Mouse (Mus musculus): ENCODE measurements at regions not wholly inside any gene's neighbourhood (a gene's known extent, or its start where the extent isn't known, plus 50 kb on each side); places are given as distances from the start of the nearest gene placed in this dataset.

GRCm38 (mm10) chr16:29972741-29973141, 91.4 kb upstream of the Hes1 start:
- ChIA-PET POLR2A (no interaction called here), CTCF (interaction anchor here (0.8 to 1.8 kb wide), 5 partner anchors 10 to 30 kb away, joined by 3 to 4 read pairs (median 3); no protein-coding TSS in a partner anchor)
- DNase-seq (ENCODE audit: low read depth, low spot score) (peak; percentile 63), ATAC-seq (peak; percentile 79)
- in situ Hi-C loops (cut with MboI; ENCODE audit: low pct_unique_long_range_greater_than_20kb): no loop called here
- TF ChIP-seq CTCF (IDR thresholded peaks at IDR 0.05): no peak
- no peaks in the 10 kb centered on the region for H3K27me3 ChIP-seq

GRCm38 (mm10) chr16:29973250-29973649, 90.9 kb upstream of the Hes1 start:
- POLR2A ChIA-PET: no interaction called here
- CTCF ChIA-PET: interaction anchor here (0.8 to 1.8 kb wide), 4 partner anchors 10 to 29 kb away, joined by 3 read pairs; no protein-coding TSS in a partner anchor
- no peak for DNase-seq (ENCODE audit: low read depth, low spot score)

DNA sequence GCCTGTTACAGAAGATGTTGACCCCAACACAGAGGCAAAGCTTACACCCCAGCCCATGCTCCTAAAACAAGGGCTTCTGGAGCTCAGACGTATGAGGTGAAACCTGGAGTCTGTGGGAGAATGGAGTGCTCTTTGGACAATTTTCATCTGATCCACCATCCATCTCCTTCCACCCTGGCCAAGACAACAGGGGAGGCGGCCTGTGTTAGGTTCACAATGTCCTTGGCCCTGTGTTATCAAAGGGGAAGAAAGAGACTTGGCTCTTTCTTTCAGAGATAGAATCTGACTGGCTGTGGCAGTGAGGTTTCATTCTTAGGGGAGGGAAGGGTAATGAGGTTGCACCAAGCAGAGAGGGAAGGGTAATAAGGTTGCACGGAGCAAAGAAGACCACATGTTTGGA, 88.4 kb upstream of the Hes1 start:
- no peak for TF ChIP-seq CTCF (IDR thresholded peaks at IDR 0.05)
- no peaks in the 10 kb centered on the region for H3K27me3 ChIP-seq
- in situ Hi-C loops (cut with MboI; ENCODE audit: low pct_unique_long_range_greater_than_20kb): no loop called here
- DNase-seq (ENCODE audit: low read depth, low spot score) (no peak), ATAC-seq (no peak)
- ChIA-PET CTCF (no interaction called here), POLR2A (no interaction called here)

More at GRCm38 (mm10) chr16:29973250-29973649, 90.9 kb upstream of the Hes1 start:
- no peak for TF ChIP-seq CTCF (IDR thresholded peaks at IDR 0.05)
- ATAC-seq: no peak
- no peaks in the 10 kb centered on the region for H3K27me3 ChIP-seq
- in situ Hi-C loops (cut with MboI; ENCODE audit: low pct_unique_long_range_greater_than_20kb): no loop called here

DNA sequence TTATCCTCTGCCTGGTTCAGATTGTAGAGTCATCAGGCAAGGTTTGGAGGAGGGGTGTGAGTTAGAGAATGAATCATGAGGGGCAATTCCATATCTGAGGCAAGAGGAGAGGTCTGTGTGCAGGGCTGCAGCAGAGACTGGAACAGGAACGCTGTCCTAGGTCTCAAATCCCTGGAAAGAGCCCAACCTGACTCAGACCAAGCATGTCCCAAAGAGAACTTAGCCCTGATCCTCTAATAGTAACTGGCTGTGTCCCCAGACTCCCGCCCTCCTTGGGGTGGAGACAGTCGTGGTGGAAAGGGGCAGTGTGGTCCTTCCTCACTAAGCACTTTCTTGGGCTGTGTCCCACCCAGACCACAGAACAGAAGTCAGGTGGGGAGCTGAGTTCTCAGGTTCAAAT, 87.2 kb upstream of the Hes1 start:
- ATAC-seq (no peak), DNase-seq (ENCODE audit: low read depth, low spot score) (no peak)
- POLR2A ChIA-PET: no interaction called here
- in situ Hi-C loops (cut with MboI; ENCODE audit: low pct_unique_long_range_greater_than_20kb): no loop called here
- H3K27me3 ChIP-seq: no peaks in the 10 kb centered on the region
- TF ChIP-seq CTCF (IDR thresholded peaks at IDR 0.05): no peak
- CTCF ChIA-PET: no interaction called here

DNA sequence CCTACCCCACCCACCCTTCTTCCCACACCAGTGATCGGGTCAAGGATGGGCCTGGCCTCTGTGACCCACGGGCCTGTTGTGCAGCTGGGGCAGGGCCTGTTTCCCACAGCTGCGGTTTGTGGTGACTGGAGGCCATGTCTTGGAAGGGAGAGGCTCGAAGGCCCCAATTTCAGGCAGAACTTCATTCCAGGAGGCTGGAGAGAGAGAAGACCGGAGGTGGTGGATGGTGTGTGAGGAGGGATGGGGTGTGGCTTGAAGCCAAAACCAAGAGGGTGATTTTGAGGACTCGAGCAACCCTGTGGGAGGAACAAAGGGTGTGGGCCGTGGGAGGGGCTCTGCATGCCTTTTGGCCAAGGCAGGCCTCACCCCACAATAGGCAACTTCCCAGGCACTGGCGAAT, 86.5 kb upstream of the Hes1 start:
- no peaks in the 10 kb centered on the region for H3K27me3 ChIP-seq
- in situ Hi-C loops (cut with MboI; ENCODE audit: low pct_unique_long_range_greater_than_20kb): no loop called here
- POLR2A ChIA-PET: no interaction called here
- no peak for TF ChIP-seq CTCF (IDR thresholded peaks at IDR 0.05)
- CTCF ChIA-PET: no interaction called here
- ATAC-seq (no peak), DNase-seq (ENCODE audit: low read depth, low spot score) (no peak)

DNA sequence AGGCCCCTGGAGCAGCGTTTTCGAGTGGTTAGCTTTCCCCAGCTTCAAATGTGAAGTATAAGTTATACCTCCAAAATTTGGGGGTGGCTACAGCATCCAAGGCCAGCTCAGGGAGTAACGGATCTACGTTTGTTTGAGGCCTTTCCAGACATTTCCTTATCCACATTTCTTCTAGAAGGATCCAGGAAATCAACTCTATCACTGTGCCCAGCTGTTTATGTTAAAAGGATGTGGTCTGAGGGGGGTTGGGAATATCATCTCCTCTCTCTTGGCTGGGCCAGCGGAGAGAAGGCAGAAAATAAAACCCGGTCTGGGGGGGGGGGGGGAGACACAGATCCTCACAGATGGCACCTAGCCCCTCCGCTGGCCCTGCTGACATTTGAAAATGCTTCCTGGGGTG, 85.1 kb upstream of the Hes1 start:
- in situ Hi-C loops (cut with MboI; ENCODE audit: low pct_unique_long_range_greater_than_20kb): no loop called here
- no peak for TF ChIP-seq CTCF (IDR thresholded peaks at IDR 0.05)
- ChIA-PET CTCF (no interaction called here), POLR2A (no interaction called here)
- DNase-seq (ENCODE audit: low read depth, low spot score) (no peak), ATAC-seq (no peak)
- no peaks in the 10 kb centered on the region for H3K27me3 ChIP-seq

DNA sequence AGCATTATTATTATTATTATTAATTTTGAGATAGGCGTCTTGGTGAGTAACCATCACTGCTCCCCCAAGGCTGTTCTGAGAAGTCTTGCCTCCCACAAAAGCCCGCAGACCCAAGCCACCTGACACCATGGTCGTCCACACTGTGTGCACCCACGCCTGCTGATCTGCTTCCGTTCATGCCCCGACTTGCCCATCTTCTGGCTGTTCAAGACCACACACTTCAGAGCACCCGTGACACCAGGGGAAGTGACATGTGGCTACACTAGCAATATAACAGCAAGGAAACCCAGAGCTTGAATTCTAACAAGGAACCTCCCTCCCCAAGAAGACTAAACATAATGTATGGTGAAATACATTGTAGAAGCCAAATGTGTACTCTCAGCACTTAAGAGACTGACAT, 82.6 kb upstream of the Hes1 start:
- DNase-seq (ENCODE audit: low read depth, low spot score): no peak
- ATAC-seq: no peak
- CTCF ChIA-PET: no interaction called here
- no peak for TF ChIP-seq CTCF (IDR thresholded peaks at IDR 0.05)
- no peaks in the 10 kb centered on the region for H3K27me3 ChIP-seq
- in situ Hi-C loops (cut with MboI; ENCODE audit: low pct_unique_long_range_greater_than_20kb): no loop called here
- POLR2A ChIA-PET: no interaction called here

DNA sequence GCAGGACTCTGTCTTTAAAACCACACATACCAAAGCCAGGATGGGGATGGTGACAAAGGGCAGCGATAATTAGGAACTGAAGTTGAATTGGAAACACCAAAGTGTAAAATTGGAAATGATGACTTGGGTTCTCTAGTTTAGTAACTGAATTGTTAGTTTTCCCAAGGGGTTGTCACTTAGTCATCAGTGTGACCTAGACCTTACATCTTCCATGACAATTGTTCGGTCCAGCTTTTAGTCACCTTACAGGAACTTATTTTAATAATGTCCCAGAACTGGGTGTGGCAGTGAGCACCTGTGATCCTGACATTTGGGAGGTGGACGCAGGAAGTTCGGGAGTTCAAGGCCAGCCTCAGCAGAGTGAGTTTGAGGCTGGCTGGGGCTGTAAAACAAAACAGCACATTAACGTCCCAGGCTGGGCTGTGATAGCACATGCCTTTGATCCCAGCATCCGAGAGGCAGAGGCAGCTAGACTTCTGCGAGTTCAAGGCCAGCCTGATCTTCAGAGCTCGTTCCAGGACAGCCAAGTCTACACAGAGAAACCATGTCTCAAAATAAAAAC, 81.9 kb upstream of the Hes1 start:
- ChIA-PET CTCF (interaction anchor here (1.2 kb wide), 1 partner anchor 9 kb away, joined by 3 read pairs; no protein-coding TSS in a partner anchor), POLR2A (no interaction called here)
- in situ Hi-C loops (cut with MboI; ENCODE audit: low pct_unique_long_range_greater_than_20kb): no loop called here
- ATAC-seq (no peak), DNase-seq (ENCODE audit: low read depth, low spot score) (no peak)
- H3K27me3 ChIP-seq: no peaks in the 10 kb centered on the region
- TF ChIP-seq CTCF (IDR thresholded peaks at IDR 0.05): no peak

DNA sequence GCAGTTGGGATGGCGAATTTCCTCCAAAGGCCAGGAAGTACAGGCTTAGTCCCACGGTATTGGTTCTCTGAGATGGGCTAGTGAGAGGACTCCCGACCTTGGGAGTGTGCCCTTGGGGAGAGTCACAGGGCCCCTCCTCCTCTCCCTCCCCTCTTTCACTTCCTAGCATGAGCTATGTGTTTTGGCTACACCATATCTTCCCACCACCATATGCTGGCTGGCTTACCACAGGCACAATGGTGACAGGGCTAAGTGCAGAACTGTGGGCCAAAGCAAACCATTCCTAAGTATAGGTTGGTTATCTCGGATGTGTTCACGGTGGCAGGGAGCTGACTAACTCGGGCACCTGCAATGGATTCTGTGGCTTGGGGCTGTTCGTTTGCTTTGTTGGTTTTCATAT, 81.0 kb upstream of the Hes1 start:
- DNase-seq (ENCODE audit: low read depth, low spot score) (no peak), ATAC-seq (no peak)
- no peaks in the 10 kb centered on the region for H3K27me3 ChIP-seq
- in situ Hi-C loops (cut with MboI; ENCODE audit: low pct_unique_long_range_greater_than_20kb): no loop called here
- TF ChIP-seq CTCF (IDR thresholded peaks at IDR 0.05): no peak
- CTCF ChIA-PET: interaction anchor here (0.6 to 1.2 kb wide), 2 partner anchors 10 to 16 kb away, joined by 3 read pairs; no protein-coding TSS in a partner anchor
- POLR2A ChIA-PET: no interaction called here

- H3K27me3 ChIP-seq: no peaks in the 10 kb centered on the region
- in situ Hi-C loops (cut with MboI; ENCODE audit: low pct_unique_long_range_greater_than_20kb): no loop called here
- ChIA-PET CTCF (interaction anchor here (1.3 kb wide), 1 partner anchor 12 kb away, joined by 3 read pairs; no protein-coding TSS in a partner anchor), POLR2A (no interaction called here)
- DNase-seq (ENCODE audit: low read depth, low spot score): no peak
- ATAC-seq: no peak
- TF ChIP-seq CTCF (IDR thresholded peaks at IDR 0.05): no peak
Observed at GRCm38 (mm10) chr16:29985126-29985931, 78.9 kb upstream of the Hes1 start.

GRCm38 (mm10) chr16:29987595-29987994, 76.6 kb upstream of the Hes1 start:
- TF ChIP-seq CTCF (IDR thresholded peaks at IDR 0.05): no peak
- no peaks in the 10 kb centered on the region for H3K27me3 ChIP-seq
- in situ Hi-C loops (cut with MboI; ENCODE audit: low pct_unique_long_range_greater_than_20kb): no loop called here
- DNase-seq (ENCODE audit: low read depth, low spot score) (no peak), ATAC-seq (no peak)
- CTCF ChIA-PET: no interaction called here
- POLR2A ChIA-PET: interaction anchor here (0.6 kb wide), 1 partner anchor 112 kb away, joined by 3 read pairs; no protein-coding TSS in a partner anchor
